Mouse (Mus musculus) heart, postnatal 0 days (tissue): ENCODE measurements around the gene Rnf169. TPM values are rescaled to one million over a fixed set of nuclear protein-coding genes. Genes with fewer than 3 reads are reported as not detected.

Experiments
- ATAC-seq: fragments of 200-750 bp; cut with Nextera tagmentation; 2 replicates; pipeline ENCODE4 v1.8.0; 2017; ENCODE audit warnings: low read depth, moderate number of reproducible peaks, moderate library complexity; ENCODE audit not compliant: insufficient read depth
- DNase-seq: peaks from one replicate; pipeline ENCODE4 v3.0.0-alpha.2; 2016; ENCODE audit warnings: low spot score
- H3K27ac ChIP-seq: fragments of 300-500 bp; sonication (generic); 2 replicates; pipeline ENCODE4 v1.5.1; 2014; ENCODE audit warnings: low read depth, mild to moderate bottlenecking
- H3K27me3 ChIP-seq: fragments of 300-500 bp; sonication (generic); 2 replicates; pipeline ENCODE4 v1.6.1; 2014; ENCODE audit warnings: low read length, mixed read lengths; ENCODE audit not compliant: control insufficient read depth, insufficient read depth
- H3K36me3 ChIP-seq: fragments of 300-500 bp; sonication (generic); replicated peaks from 2 replicates; pipeline ENCODE4 v1.6.1; 2014; ENCODE audit warnings: low read length, mixed read lengths; ENCODE audit not compliant: control insufficient read depth, insufficient read depth
- H3K4me1 ChIP-seq: fragments of 300-500 bp; sonication (generic); 2 replicates; pipeline ENCODE4 v1.6.1; 2014; ENCODE audit warnings: antibody characterized with exemption; ENCODE audit not compliant: control insufficient read depth, insufficient read depth
- H3K4me2 ChIP-seq: fragments of 300-500 bp; sonication (generic); 2 replicates; pipeline ENCODE4 v1.6.1; 2014; ENCODE audit warnings: low read depth, mild to moderate bottlenecking, low read length, moderate library complexity
- H3K4me3 ChIP-seq: fragments of 300-500 bp; sonication (generic); 2 replicates; pipeline ENCODE4 v1.5.1; 2014; ENCODE audit warnings: low read depth, low read length
- H3K9ac ChIP-seq: fragments of 300-500 bp; sonication (generic); replicated peaks from 2 replicates; pipeline ENCODE4 v1.6.1; 2014; ENCODE audit warnings: low read depth, low read length, mixed read lengths
- H3K9me3 ChIP-seq: fragments of 300-500 bp; sonication (generic); replicated peaks from 2 replicates; pipeline ENCODE4 v1.6.1; 2016; ENCODE audit warnings: low read length; ENCODE audit not compliant: control insufficient read depth
- CTCF ChIP-seq: IDR thresholded peaks from 2 replicates; pipeline ENCODE4 v1.5.1; 2016; ENCODE audit warnings: antibody characterized with exemption, control low read depth, low read depth
- EP300 ChIP-seq: IDR thresholded peaks from 2 replicates; pipeline ENCODE4 v1.6.1; 2016; ENCODE audit warnings: antibody characterized with exemption, low read depth
- WGBS: fragments of 180-500 bp; shearing (Covaris S2); extraction: QIAGEN DNeasy Blood & Tissue Kit; methylation state at CpG from one replicate; pipeline ENCODE4 v1.1.7; 2014; 5-methylcytosine and 5-hydroxymethylcytosine counted together
- polyA plus RNA-seq: library from polyadenylated mRNA; unstranded; fragments of >200 nt; fragmentation: Nextera tagmentation; extraction: Ambion mirVana; gene quantifications from 2 replicates; pipeline ENCODE4 v1.2.1, GENCODE M21; 2015
- total RNA-seq: library from RNA; depleted of rRNA; stranded (reverse); fragments of >200 nt; gene quantifications from 2 replicates; pipeline ENCODE4 v1.2.3, GENCODE M21; 2014; ENCODE audit warnings: low replicate concordance

The Rnf169 gene
- total and polyA plus RNA-seq, 2 experiments from 2014 or later = 2.3 to 11.5 TPM

DNA sequence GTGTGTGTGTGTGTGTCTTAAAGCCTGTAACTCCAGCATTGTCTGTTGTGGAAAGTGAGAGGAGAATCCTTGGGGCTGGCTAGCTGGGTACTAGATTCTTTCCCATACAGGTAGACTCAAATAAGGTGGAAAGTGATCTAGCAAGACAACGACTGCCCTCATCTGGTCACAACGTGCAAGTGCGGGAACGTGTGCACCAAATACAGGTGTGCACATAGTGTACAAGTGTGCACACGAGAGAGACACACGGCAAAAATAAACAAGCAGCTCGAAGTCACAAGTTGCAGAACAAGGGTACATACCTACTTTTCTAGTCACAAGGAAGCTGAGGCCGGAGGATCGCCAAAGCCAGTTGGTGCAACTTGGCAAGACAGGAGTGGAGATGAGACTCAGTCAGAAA lies 23.5 kb upstream of the Rnf169 start:
- DNase-seq (no peak), ATAC-seq (no peak)
- Histone ChIP-seq H3K27ac (no peak overlapping the region), H3K9me3 (no peaks in the 10 kb centered on the region), H3K4me2 (no peak overlapping the region), H3K9ac (no peak overlapping the region), H3K4me1 (0 out of 2 replicates have a peak, but pooled peaks cover 4% of the 10 kb centered on the region), H3K36me3 (no peaks in the 10 kb centered on the region), H3K27me3 (peaks cover 53% of the 10 kb centered on the region), H3K4me3 (no peak overlapping the region)
- WGBS = 48% methylated on average over 9 of the region's 9 CpGs
- TF ChIP-seq CTCF (peak; percentile 48), EP300 (no peak)

DNA sequence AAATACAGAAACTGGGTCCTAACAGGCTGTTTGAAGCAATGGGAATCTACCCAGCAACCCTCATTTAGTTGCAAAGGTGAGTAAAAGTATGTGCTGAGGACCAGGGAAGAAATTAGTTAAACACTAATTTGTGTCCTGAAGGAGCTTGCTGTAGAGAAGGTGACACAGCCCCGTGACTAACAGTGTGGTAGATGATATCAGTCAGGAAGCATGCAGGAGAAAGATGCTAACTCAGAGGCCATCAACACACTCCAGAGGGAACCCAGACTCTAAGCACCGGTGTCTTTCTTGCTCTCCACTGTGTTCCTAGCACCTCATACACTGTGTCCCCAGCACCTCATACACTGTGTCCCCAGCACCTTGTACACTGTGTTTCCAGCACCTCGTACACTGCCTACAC lies 18.4 kb upstream of the Rnf169 start:
- H3K4me3 ChIP-seq = no peak overlapping the region
- no peaks in the 10 kb centered on the region for H3K4me1 ChIP-seq
- no peak overlapping the region for H3K27ac ChIP-seq
- H3K27me3 ChIP-seq = 0 out of 2 replicates have a peak, but pooled peaks cover 2% of the 10 kb centered on the region
- DNase-seq (no peak), ATAC-seq (no peak)
- no peaks in the 10 kb centered on the region for H3K36me3 ChIP-seq
- H3K9me3 ChIP-seq = no peaks in the 10 kb centered on the region
- no peak overlapping the region for H3K9ac ChIP-seq
- H3K4me2 ChIP-seq = no peak overlapping the region
- no peak for TF ChIP-seq EP300
- no peak for TF ChIP-seq CTCF
- 65% methylated on average over 3 of the region's 3 CpGs for WGBS

DNA sequence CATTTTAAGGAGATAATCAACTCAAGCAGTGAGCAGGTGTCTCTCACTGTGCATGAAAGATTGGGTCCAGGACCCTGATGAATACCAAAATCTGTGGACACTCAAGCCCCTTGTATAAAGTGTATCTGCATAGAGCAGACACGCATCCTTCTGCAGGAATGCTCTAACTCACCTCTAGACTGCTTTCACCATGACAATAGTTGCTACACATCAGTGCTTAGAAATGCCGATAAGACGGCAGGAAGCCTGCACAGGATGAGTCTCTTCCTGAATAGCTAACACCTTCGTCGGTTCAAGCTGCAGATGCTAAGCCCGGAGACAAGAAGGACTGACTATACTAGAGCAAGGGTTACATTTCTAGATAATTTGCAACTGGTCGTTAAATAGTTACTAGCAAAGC lies 14.9 kb upstream of the Rnf169 start:
- no peaks in the 10 kb centered on the region for H3K4me1 ChIP-seq
- ATAC-seq = no peak
- no peak overlapping the region for H3K4me3 ChIP-seq
- no peak overlapping the region for H3K9ac ChIP-seq
- H3K36me3 ChIP-seq = no peaks in the 10 kb centered on the region
- no peak for TF ChIP-seq CTCF
- TF ChIP-seq EP300 = no peak
- H3K9me3 ChIP-seq = no peaks in the 10 kb centered on the region
- H3K4me2 ChIP-seq = no peak overlapping the region
- H3K27ac ChIP-seq = no peak overlapping the region
- DNase-seq = no peak
- no peaks in the 10 kb centered on the region for H3K27me3 ChIP-seq
- 64% methylated on average over 7 of the region's 7 CpGs for WGBS

DNA sequence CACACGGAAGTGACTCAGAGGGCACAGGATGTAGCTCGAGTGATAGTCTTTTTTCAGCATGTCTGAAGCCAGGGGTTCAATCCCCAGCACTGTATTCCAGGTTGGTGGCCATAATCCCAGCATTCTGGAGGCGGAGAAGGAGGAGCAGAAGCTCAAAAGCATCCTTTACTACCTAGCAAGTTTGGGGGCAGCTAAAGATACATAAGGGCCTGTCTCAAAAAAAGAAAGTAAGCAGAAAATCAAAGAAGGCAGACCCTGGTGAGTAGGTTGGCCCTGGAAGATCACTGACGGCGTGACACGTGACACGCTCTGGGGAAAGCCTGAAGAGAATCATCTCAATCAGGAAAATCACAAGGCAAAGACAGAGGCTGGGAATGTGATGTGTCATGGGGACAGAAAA lies 12.9 kb upstream of the Rnf169 start:
- Histone ChIP-seq H3K4me3 (no peak overlapping the region), H3K4me2 (no peak overlapping the region), H3K9ac (no peak overlapping the region), H3K36me3 (no peaks in the 10 kb centered on the region), H3K27ac (no peak overlapping the region), H3K4me1 (no peaks in the 10 kb centered on the region), H3K27me3 (no peaks in the 10 kb centered on the region), H3K9me3 (no peaks in the 10 kb centered on the region)
- DNase-seq = no peak
- no peak for ATAC-seq
- WGBS = 74% methylated on average over 7 of the region's 7 CpGs
- TF ChIP-seq CTCF = no peak
- no peak for TF ChIP-seq EP300

DNA sequence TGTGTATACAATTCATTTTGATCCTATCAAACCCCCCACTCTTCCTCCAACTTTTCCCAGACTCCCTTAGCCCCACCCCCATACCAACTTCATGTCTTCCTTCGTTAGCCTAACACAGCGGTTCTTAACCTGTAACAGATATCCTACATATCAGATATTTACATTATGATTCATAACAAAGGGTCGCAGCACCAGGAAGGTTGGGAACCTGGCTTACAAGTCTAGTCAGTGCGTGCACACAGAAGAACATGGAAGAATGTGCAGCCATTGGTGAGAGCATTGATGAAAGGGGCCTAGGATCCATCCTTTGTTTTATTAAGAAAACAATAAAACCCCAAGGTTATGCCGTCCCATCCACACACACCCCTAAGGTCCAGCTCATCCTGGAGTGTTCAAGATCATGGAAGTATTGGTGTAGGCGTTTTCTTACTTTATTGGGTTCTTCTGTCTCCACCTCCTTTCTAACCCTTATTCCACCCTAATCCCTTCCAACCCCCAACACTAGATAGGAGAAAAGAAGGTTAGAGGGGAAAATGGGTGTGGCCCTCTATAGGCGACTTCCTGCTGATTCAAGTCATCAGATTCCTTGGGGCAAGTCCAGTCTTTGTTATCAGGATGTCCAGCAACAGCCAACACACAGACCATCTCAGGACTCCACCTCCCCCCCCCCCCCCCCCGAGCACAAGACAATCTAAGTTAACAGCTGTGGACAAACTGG lies 10.9 kb upstream of the Rnf169 start:
- Histone ChIP-seq H3K36me3 (no peaks in the 10 kb centered on the region), H3K9ac (no peak overlapping the region), H3K4me2 (no peak overlapping the region), H3K9me3 (no peaks in the 10 kb centered on the region), H3K4me3 (no peak overlapping the region), H3K4me1 (no peaks in the 10 kb centered on the region), H3K27me3 (no peaks in the 10 kb centered on the region), H3K27ac (no peak overlapping the region)
- DNase-seq (no peak), ATAC-seq (no peak)
- 72% methylated on average over 8 of the region's 8 CpGs for WGBS
- no peak for TF ChIP-seq CTCF
- TF ChIP-seq EP300 = no peak
